Mouse (Mus musculus) hindbrain, embryonic 12.5 days (tissue): ENCODE measurements at regions not wholly inside any gene's neighbourhood (a gene's known extent, or its start where the extent isn't known, plus 50 kb on each side); places are given as distances from the start of the nearest gene placed in this dataset.
"Not testable (repeated sequence)": the region's sequence is repeated elsewhere in the genome, so short reads cannot be mapped to it uniquely, and the experiment has no call there.

Source experiments
- ATAC-seq: fragments of 200-750 bp; cut with Nextera tagmentation; 2 replicates; pipeline ENCODE4 v1.8.0; 2017; ENCODE audit warnings: moderate TSS enrichment; ENCODE audit not compliant: low FRiP score
- H3K27ac ChIP-seq: fragments of 300-500 bp; sonication (generic); 2 replicates; pipeline ENCODE4 v1.5.1; 2016; ENCODE audit warnings: mild to moderate bottlenecking
- H3K27me3 ChIP-seq: fragments of 300-500 bp; sonication (generic); 2 replicates; pipeline ENCODE4 v1.6.1; 2016; ENCODE audit warnings: mild to moderate bottlenecking
- H3K36me3 ChIP-seq: fragments of 300-500 bp; sonication (generic); 2 replicates; pipeline ENCODE4 v1.6.1; 2016; ENCODE audit warnings: mild to moderate bottlenecking
- H3K4me1 ChIP-seq: fragments of 300-500 bp; sonication (generic); 2 replicates; pipeline ENCODE4 v1.6.1; 2016
- H3K4me2 ChIP-seq: fragments of 300-500 bp; sonication (generic); replicated peaks from 2 replicates; pipeline ENCODE4 v1.6.1; 2016; ENCODE audit warnings: mild to moderate bottlenecking
- H3K4me3 ChIP-seq: fragments of 300-500 bp; sonication (generic); 2 replicates; pipeline ENCODE4 v1.5.1; 2016; ENCODE audit warnings: mild to moderate bottlenecking
- H3K9ac ChIP-seq: fragments of 300-500 bp; sonication (generic); 2 replicates; pipeline ENCODE4 v1.6.1; 2016; ENCODE audit warnings: mild to moderate bottlenecking, moderate library complexity
- H3K9me3 ChIP-seq: fragments of 300-500 bp; sonication (generic); replicated peaks from 2 replicates; pipeline ENCODE4 v1.6.1; 2016; ENCODE audit warnings: mild to moderate bottlenecking
- WGBS: fragments of 180-500 bp; shearing (Covaris S2); methylation state at CpG from one replicate; pipeline ENCODE4 v1.1.7; 2016; 5-methylcytosine and 5-hydroxymethylcytosine counted together

DNA sequence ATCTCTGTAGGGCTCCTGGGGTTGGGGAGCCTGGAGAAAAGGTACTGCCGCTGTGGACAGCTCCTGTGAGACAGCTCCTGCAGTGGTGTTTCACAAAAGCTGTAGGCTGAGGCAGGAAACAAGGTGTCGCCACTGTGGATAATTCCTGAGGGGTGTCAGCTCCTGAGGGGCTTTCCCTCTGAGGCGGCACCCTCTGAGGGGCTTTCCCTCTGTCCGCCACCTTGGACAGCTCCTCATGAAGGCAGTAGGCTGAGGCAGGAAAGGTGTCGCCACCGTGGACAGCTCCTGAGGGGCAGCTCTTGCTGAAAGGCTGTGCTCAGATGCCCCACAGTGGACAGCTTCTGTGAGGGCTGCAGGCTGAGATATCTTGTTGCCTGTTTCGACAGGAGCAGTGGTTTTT is 127.1 kb downstream of the Cyld start:
- Histone ChIP-seq H3K27ac (no peak overlapping the region), H3K4me1 (no peaks in the 10 kb centered on the region), H3K36me3 (no peaks in the 10 kb centered on the region), H3K4me2 (no peak overlapping the region), H3K4me3 (no peak overlapping the region), H3K9me3 (no peaks in the 10 kb centered on the region; the same call in 1 of the 2 replicates), H3K9ac (no peak overlapping the region), H3K27me3 (peaks cover 5% of the 10 kb centered on the region; the same call in 1 of the 2 replicates)
- 84% methylated on average over 7 of the region's 7 CpGs for WGBS
- ATAC-seq, result no peak

DNA sequence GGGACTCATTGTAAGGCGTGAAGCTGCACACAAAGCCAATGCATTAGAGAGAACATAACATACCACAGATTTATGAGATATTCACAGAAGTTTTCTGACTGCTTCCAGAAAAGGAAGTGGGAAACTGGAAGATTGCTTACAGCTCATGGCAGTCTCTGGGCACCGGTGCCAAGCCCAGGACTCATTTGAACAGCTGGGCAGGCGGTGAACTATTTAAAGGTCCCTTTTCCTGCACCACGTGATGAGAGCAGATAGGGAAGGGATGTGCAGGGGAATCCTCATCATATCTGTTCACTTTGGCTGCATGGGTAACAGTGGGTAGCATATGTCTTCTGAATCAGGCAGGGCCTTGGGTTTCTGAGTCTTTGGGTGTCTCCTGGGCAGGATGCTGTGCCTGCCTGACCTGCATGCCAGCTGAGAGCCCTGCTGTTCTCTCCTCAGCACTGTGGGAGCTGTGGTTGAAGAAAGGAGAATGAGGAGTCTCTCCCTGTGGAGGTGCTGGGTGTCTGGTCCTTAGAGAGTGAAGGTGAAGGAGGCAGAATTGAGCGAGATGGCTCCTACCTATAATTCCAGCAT is 123.5 kb downstream of the Cyld start:
- H3K27me3 ChIP-seq, result peaks cover 16% of the 10 kb centered on the region
- H3K36me3 ChIP-seq, result no peaks in the 10 kb centered on the region
- H3K4me2 ChIP-seq, result no peak overlapping the region
- no peaks in the 10 kb centered on the region; the same call in 1 of the 2 replicates for H3K9me3 ChIP-seq
- ATAC-seq, result no peak
- no peaks in the 10 kb centered on the region for H3K4me1 ChIP-seq
- H3K9ac ChIP-seq, result no peak overlapping the region
- 90% methylated on average over 5 of the region's 5 CpGs for WGBS
- no peak overlapping the region for H3K27ac ChIP-seq
- no peak overlapping the region for H3K4me3 ChIP-seq

DNA sequence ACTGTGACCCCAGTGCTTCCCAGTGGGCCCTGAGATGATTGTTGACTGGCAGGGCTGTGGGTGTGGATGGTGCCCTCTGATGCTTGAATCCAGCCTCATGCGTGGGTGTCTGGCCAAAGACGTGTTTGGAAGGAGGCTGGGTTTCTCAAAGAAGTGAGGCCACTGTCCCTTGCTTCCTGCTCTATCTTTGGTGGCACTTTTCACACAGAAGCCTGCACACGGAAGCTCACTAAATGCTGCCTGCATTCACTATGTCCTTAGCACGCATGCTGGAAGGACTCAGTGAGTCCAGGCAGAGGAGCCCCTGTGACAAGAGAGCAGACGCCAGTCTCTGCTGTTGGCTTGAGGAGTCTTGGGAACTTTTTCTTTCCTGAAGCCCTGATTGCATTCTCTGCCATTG is 119.6 kb downstream of the Cyld start:
- no peaks in the 10 kb centered on the region for H3K36me3 ChIP-seq

DNA sequence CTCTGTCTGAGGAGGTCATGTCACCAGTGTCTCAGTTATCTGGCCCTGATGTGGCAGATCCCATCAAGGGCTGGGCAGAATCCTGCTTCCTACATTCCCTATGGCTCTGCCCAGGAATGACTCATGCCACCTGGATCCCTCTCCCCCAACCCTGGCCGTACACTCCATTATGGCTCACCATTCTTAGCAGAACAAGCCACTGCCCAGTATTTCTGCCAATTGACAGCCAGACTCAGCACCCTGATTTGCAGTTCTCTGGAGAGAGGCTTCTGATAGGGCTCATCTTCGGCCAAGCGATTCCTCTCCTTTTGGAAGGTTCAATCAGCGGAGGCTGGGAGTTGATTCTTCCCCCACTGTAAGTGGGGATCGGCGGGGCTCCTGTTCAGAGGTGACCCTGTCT is 117.4 kb downstream of the Cyld start:
- Histone ChIP-seq H3K4me3 (no peak overlapping the region), H3K27ac (no peak overlapping the region), H3K4me1 (peaks cover 9% of the 10 kb centered on the region), H3K9me3 (0 out of 2 replicates have a peak, but pooled peaks cover 5% of the 10 kb centered on the region), H3K36me3 (no peaks in the 10 kb centered on the region), H3K27me3 (peaks cover 21% of the 10 kb centered on the region; the same call in 1 of the 2 replicates), H3K4me2 (no peak overlapping the region), H3K9ac (no peak overlapping the region)
- no peak for ATAC-seq
- WGBS, result 92% methylated on average over 6 of the region's 6 CpGs

More for the DNA sequence above, 119.6 kb downstream of the Cyld start:
- ATAC-seq, result no peak
- Histone ChIP-seq H3K4me3 (no peak overlapping the region), H3K27me3 (peaks cover 26% of the 10 kb centered on the region), H3K9me3 (no peaks in the 10 kb centered on the region), H3K27ac (no peak overlapping the region), H3K9ac (no peak overlapping the region), H3K4me1 (peaks cover 9% of the 10 kb centered on the region), H3K4me2 (no peak overlapping the region)
- WGBS, result 74% methylated on average over 5 of the region's 5 CpGs

DNA sequence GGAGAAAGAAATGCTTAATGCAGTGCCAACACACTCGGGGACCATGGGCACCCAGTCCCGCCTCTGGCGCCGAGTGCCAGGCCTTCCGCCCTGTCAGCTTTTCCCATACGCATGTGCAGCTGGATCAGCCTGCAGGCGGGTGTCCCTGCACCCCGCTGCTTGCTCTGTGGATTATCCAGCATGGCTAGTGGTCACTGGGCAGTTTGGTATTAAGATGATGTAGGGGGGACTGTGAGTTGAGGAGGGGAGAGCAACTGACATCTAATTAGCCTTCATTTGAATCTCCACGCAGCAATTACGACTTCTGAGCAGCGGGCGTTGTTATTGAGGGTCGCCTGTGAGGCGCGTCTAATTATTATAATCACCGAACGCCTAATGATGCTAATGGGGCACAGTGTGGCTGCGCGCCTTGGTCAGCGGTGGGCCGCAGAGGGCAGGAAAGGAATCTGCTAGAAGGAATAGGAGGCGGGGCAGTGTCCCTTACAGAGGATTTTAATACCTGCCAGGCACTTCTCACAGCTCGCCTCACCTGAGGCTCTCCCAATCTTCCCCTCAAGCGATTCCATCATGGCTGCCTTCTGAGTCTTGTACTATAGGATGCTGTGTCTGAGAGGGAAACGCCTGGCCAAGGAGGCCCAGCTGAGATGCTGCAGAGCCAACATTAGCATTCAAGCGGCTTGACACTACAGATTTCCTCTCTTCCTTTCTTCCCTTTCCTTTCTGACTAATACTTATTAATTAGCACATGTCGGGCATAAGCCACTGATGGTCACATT is 116.3 kb downstream of the Cyld start:
- Histone ChIP-seq H3K27me3 (peaks cover 19% of the 10 kb centered on the region; the same call in 1 of the 2 replicates), H3K27ac (no peak overlapping the region), H3K36me3 (no peaks in the 10 kb centered on the region), H3K4me2 (no peak overlapping the region), H3K4me1 (peaks cover 9% of the 10 kb centered on the region), H3K9ac (no peak overlapping the region), H3K9me3 (0 out of 2 replicates have a peak, but pooled peaks cover 5% of the 10 kb centered on the region), H3K4me3 (no peak overlapping the region)
- WGBS, result 58% methylated on average over 27 of the region's 27 CpGs
- ATAC-seq, result peak; percentile 26; the same call in 1 of the 2 replicates

DNA sequence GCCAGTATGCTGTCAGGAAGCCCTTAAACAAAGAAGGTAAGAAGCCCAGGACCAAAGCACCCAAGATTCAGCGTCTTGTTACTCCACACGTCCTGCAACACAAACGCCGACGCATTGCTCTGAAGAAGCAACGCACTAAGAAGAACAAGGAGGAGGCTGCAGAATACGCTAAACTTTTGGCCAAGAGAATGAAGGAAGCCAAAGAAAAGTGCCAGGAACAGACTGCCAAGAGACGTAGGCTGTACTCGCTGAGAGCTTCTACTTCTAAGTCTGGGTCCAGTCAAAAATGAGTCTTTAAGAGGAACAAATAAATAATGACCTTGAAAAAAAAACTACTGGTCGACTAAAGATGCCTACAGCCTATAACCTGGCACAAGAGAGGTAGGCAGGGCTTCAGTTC is 110.0 kb downstream of the Cyld start:
- H3K9me3 ChIP-seq, H3K36me3 ChIP-seq, H3K9ac ChIP-seq, H3K27me3 ChIP-seq, H3K27ac ChIP-seq, H3K4me1 ChIP-seq, H3K4me3 ChIP-seq, ATAC-seq, H3K4me2 ChIP-seq: not testable (repeated sequence)
- 95% methylated on average over 10 of the region's 10 CpGs for WGBS
